Mouse (Mus musculus) hindbrain, embryonic 10.5 days (tissue): ENCODE measurements around the gene Dsp. TPM values are rescaled to one million over a fixed set of nuclear protein-coding genes. Genes with fewer than 3 reads are reported as not detected.

Experiments
- polyA plus RNA-seq: library from polyadenylated mRNA; unstranded; fragments of >200 nt; fragmentation: Nextera tagmentation; extraction: Ambion mirVana; gene quantifications from 2 replicates; pipeline ENCODE4 v1.2.1, GENCODE M21; 2016

Dsp gene
- polyA plus RNA-seq, 1 experiment from 2014 or later: 0.98 TPM

Other genes with a start within 250 kb of the Dsp start
- 83.6 and 103 TPM in 2 replicates for gene Ssr1, start 157.1 kb upstream of the Dsp start, polyA plus RNA-seq
- 46.7 and 50.7 TPM in 2 replicates for gene Riok1, start 114.3 kb upstream of the Dsp start, polyA plus RNA-seq
- 0.71 and 0.75 TPM in 2 replicates for gene Cage1, start 114.2 kb upstream of the Dsp start, polyA plus RNA-seq
- gene Snrnp48, start 53.6 kb downstream of the Dsp start, polyA plus RNA-seq: 25.2 and 34.3 TPM in 2 replicates
- 2.2 and 2.9 TPM in 2 replicates for gene Bmp6, start 193.8 kb downstream of the Dsp start, polyA plus RNA-seq